Mouse (Mus musculus) CD4-positive helper T cell, adult 2 months (primary cell): ENCODE measurements around the gene Doc2b.

Experiments used
- DNase-seq: peaks from one replicate; pipeline ENCODE4 v3.0.0-alpha.2; 2012; ENCODE audit warnings: low read depth, missing footprints, low spot score

The Doc2b gene

GRCm38 (mm10) chr11:75796029-75796445 lies at the start of gene Doc2b:
TSS of gene Doc2b (minus strand) at chr11:75796049.
- DNase-seq, result peak; percentile 36

GRCm38 (mm10) chr11:75842904-75843619 lies 47.2 kb upstream of the Doc2b start:
- no peak for DNase-seq

- DNase-seq, result no peak
Observed at GRCm38 (mm10) chr11:75841503-75841902, 45.7 kb upstream of the Doc2b start.

DNA sequence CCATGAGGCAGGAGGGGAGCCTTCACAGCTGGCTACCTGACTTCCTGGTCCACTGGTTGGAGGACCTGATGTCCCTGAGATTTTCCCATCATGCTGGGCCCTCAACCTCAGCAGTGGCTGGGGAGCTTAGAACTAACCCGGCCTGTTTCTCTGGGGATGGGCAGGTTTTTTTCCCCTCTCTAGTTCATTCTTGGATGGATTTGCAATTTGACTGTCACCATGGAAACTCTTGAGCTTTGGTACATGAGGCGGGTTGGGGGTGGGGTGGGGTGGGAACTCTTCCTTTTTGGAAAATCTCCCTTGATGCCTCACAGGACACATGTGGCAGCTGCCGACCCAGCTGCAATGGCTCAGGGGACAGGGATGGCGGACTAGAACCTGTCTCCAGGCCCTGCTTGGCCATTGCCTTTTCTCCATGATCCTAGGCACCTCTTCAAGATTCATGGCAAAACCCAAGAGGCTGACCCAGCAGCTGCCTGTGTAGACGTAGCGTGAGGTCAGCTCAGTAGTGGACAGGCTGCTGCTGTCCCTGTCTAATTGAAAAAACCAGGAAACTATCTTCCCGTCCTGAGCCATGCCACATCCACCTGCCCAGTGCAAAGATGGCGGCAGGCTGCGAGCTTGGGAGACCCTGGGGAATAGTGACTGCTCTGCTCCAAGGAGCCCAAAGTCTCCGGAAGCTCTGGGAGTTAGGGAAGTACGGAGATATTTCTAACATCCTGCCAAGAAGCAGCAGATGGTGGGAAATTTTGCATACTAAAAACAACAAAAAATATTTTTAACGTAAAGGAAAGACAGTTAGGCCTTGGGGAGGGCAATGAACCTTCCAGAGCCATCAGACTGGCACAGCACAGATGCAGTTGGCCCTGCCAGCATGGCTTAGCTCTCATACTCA lies 43.9 kb upstream of the Doc2b start:
- no peak for DNase-seq

DNA sequence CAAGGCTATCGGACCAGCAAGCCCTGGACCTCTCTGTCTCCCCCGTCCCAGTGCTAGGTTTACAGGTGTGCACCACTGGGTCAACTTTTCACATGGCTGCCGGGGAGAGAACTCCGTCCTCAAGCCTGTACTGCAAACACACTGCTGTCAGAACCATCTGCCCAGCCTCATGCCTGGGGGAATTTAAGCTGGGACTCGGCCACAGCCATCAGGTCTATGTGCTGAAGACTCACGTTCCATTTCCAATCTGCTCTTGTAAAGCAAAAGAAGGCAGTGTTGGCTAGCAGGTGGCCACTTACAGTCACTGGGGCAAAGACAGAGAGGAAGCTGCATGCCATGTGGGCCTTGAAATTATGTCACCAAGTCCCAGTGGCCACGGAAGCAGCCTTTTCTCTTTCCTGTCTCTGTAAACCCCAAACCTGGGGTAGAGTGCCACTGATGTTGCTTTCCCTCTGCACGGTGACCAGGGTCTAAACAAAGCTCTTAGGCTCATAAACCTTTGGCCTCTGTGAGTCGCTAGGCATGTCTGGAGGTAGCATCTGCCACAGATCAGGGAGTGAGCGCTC lies 43.1 kb upstream of the Doc2b start:
- no peak for DNase-seq

GRCm38 (mm10) chr11:75836240-75836610 lies 40.4 kb upstream of the Doc2b start:
- peak; percentile 66 for DNase-seq

GRCm38 (mm10) chr11:75835587-75836239 lies 39.9 kb upstream of the Doc2b start:
- peak; percentile 78 for DNase-seq

DNA sequence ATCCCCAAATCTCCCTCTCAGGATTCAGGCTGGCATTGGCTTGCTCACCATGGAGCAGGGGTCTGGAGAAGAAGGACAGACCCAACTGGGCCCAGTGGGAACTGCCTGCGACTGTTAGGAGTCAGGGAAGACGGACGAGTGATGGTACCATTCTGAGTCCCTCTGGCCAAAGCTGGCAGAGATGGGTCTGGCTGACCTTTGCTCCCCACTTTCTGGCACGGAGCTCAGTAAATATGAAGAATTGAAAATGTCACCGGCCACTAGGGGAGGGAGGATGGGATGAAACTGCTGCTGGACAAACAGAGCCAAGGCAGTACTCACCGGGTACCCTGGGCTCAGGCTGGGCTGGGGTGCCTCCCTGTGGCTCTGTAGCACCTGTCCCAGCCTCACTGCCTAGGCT lies 37.2 kb upstream of the Doc2b start:
- DNase-seq, result no peak

DNA sequence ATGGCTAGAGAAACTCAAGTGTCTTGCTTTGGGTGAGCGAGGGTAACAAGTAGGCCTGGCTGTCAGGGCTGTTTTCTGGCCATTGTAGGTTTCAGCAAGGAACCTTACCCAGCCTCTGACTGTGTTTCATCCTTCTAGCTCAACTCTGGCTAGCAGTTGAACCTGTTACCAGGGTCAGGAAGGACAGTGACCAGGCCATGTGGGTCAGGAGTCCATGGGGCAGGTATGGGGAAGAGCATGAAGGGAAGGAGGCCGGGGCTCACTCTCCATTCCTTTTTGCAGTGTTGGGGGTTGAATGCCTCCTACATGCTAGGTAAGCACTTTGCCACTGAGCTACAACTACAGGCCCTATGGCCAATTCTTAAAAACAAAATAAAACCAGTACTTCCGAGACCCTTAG lies 34.5 kb upstream of the Doc2b start:
- DNase-seq, result no peak

GRCm38 (mm10) chr11:75827414-75827813 lies 31.6 kb upstream of the Doc2b start:
- no peak for DNase-seq

- DNase-seq, result no peak
Observed at GRCm38 (mm10) chr11:75823506-75823905, 27.7 kb upstream of the Doc2b start.

- DNase-seq, result no peak
Observed at GRCm38 (mm10) chr11:75813085-75813484, 17.2 kb upstream of the Doc2b start.

DNA sequence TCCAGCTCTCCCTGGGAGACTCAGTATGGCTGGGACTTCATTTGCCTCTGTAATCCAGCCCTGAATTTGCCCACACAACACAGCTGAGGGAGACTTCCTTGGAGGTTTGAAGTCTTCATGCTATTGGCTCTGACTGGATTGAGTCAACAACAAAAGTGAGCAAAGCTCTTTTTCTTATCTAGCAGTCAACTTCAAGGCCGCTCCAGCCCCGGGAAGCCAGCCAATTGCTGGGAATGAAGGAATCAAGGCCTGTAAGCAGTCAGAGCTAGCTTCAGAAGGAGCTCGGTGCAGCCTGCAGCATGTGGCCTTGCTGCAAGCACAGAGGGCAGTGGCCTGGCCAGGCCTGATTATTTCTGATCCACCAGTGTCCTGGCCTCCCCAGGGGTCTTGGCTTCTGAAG lies 16.1 kb upstream of the Doc2b start:
- DNase-seq, result no peak

- no peak for DNase-seq
Observed at GRCm38 (mm10) chr11:75810526-75810925, 14.7 kb upstream of the Doc2b start.

DNA sequence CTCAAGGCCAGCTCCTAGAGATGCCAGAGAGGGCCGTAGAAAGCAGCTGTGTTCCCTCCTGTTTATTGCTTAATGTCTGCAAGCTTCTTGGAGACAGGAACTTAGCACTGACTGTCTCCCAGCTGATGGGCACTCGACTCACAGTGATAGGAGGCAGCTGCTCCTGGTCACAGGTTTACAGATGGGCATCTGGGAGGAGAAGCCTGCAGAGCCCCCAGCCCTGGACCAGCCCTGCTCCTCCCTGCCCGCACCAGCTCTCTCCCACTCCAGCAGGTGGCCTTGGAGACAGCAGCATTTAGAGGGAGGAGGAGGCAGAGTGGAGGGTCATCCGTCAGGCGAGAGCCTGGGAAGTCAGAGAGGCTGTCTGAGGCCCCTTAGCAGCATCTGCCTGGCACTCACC lies 11.6 kb upstream of the Doc2b start:
- no peak for DNase-seq

DNA sequence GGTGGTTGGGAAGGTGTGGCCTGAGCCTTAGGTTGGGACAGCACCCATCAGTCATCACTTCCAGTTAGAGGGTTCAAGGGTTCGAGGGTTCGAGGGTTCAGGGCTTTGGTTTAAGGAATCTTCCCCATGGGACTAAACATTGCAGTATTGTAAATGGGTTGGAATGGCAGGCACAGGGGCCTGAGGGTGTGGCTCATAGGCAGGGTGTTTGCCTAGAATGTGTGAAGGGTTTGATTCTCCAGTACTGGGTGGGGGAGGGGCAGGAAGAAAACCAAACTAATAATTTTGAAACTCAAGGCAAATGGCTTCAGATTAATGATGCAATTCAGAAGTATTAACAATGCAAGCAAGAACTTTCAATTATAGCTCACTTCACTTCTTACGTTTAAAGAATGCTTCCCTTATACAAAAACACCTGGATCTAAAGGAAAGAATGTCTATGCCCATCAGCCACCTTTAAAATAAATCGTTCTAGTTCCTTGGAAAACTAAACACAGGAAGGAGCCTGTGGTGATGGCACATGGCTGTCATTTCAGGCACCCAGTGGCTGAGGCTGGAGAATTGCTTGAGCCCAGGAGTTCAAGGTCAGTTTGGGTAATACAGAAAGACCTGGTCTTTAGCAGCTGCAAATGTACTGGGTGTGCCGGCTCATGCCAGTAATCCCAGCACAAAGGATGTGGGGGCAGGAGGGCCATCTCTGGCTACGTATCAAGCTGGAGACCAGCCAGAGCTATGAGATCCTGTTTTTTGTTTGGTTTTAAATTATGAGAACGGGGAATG lies 6.1 kb upstream of the Doc2b start:
- DNase-seq, result no peak

GRCm38 (mm10) chr11:75801369-75801768 lies 5.5 kb upstream of the Doc2b start:
- DNase-seq, result no peak

DNA sequence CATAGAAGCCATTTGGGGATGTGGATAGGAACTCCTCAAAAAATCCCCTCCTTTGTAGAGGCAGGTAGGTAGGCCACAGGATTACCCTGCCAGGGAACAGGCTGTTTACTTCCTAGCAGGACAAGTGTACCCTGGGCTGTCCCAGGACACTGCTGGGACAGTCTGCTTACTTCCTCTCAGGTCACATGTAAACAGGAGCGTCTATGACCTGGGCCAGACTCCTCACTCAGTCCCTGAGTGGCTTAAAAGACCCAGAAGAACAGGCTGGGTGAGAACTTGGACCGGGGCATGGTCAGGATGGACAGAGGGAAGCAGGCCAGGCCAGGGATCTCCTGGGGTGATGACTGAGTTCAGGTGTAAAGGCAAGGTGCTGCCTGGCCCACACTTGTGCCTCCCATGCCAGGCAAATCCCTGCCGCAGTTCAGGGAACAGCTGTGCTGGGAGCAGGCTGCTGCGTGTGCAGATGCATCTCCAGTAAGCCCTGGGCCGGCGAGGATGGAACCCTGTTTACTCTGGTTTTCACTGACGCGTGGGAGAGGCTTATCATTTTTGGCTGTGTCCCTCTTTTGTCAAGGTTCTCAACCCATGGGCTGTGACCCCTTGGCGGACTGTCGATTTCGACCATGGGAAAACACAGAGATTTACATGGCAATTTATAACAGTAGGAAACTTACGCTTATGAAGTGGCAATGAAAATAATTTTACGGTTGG lies 842 bp upstream of the Doc2b start:
- no peak for DNase-seq

- DNase-seq, result no peak
Observed at GRCm38 (mm10) chr11:75795321-75795636, 570 bp downstream of the Doc2b start.

GRCm38 (mm10) chr11:75794602-75795320 lies 1.1 kb downstream of the Doc2b start:
- no peak for DNase-seq
